Mouse (Mus musculus): Measurements from ENCODE around the gene Cd84.
"Not testable (repeated sequence)": the region's sequence is repeated elsewhere in the genome, so short reads cannot be mapped to it uniquely, and the experiment has no call there.

- not testable (repeated sequence) for TF ChIP-seq CTCF, EP300 (IDR thresholded peaks at IDR 0.05; ENCODE audit: low read depth)
These were observed 55.9 kb downstream of the Cd84 start, which contains the start of gene Gm10521 for GRCm38 (mm10) chr1:171895364-171895763.

Measured in heart, postnatal 0 days (tissue).